Mouse (Mus musculus): Measurements from ENCODE around the gene Kalrn. TPM values are rescaled to one million over a fixed set of nuclear protein-coding genes. Genes with fewer than 3 reads are reported as not detected.

Gene Kalrn
- polyA plus RNA-seq, 1 experiment from 2014 or later = 33.2 TPM

- Histone ChIP-seq H3K9me3 (replicated peaks) (0 out of 2 replicates have a peak, but pooled peaks cover 5% of the 10 kb centered on the region), H3K27me3 (no peaks in the 10 kb centered on the region), H3K36me3 (peaks cover 7% of the 10 kb centered on the region; the same call in 1 of the 2 replicates), H3K27ac (peak overlapping the region; percentile 44), H3K4me2 (replicated peaks) (no peak overlapping the region), H3K4me3 (no peak overlapping the region), H3K9ac (no peak overlapping the region), H3K4me1 (peaks cover 42% of the 10 kb centered on the region)
- WGBS = 52% methylated on average over 6 of the region's 6 CpGs
- peak; percentile 85 for ATAC-seq (ENCODE audit: low FRiP score)
These were observed 26.4 kb downstream of the Kalrn start for GRCm38 (mm10) chr16:34546805-34547509.

DNA sequence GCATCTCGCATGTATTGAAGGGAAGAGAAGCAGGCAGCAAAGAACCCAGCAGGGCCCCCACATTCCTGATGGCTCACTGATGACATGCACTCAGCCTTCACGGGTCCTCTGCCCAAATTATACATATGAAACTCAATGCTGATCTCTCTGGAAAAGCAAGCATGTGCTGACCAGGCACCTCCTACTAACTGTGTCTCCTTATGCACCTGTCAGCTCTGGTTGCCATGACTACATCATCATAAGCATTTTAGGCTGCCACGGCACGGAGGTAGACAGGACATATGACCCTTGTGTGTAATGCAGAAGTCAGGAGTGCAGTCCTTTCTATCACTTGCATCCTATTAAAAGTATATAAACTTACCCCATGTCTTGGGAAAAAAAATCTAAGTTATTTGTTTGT, 29.6 kb downstream of the Kalrn start:
- Histone ChIP-seq H3K36me3 (peaks cover 7% of the 10 kb centered on the region; the same call in 1 of the 2 replicates), H3K27ac (no peak overlapping the region), H3K4me1 (peaks cover 41% of the 10 kb centered on the region), H3K4me3 (no peak overlapping the region), H3K4me2 (replicated peaks) (no peak overlapping the region), H3K9me3 (replicated peaks) (0 out of 2 replicates have a peak, but pooled peaks cover 5% of the 10 kb centered on the region), H3K9ac (no peak overlapping the region), H3K27me3 (no peaks in the 10 kb centered on the region)
- ATAC-seq (ENCODE audit: low FRiP score) = no peak
- 69% methylated on average over 4 of the region's 4 CpGs for WGBS

DNA sequence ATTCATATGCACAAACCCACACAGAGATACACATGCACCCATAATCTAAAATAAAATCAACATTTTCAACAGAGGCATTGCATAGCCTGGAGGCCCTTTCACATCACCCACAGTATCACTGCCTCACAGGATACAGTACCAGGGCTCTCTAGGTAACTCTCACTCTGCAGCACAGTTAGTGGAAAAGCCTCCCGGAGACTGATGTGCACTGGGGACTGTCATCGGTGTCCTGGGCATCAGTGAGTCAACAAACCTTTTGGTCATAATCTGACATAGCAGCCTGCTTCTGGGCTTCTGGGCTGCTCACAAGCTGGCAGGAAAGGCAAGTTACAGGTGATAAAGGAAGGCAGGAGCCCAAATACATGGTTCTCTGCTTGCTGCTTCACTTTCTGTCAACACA, 31.0 kb downstream of the Kalrn start:
- WGBS = 98% methylated on average over 2 of the region's 2 CpGs
- Histone ChIP-seq H3K4me1 (peaks cover 33% of the 10 kb centered on the region), H3K4me2 (replicated peaks) (no peak overlapping the region), H3K36me3 (peaks cover 7% of the 10 kb centered on the region; the same call in 1 of the 2 replicates), H3K4me3 (no peak overlapping the region), H3K27me3 (no peaks in the 10 kb centered on the region), H3K27ac (no peak overlapping the region), H3K9me3 (replicated peaks) (0 out of 2 replicates have a peak, but pooled peaks cover 5% of the 10 kb centered on the region), H3K9ac (no peak overlapping the region)
- ATAC-seq (ENCODE audit: low FRiP score) = no peak

DNA sequence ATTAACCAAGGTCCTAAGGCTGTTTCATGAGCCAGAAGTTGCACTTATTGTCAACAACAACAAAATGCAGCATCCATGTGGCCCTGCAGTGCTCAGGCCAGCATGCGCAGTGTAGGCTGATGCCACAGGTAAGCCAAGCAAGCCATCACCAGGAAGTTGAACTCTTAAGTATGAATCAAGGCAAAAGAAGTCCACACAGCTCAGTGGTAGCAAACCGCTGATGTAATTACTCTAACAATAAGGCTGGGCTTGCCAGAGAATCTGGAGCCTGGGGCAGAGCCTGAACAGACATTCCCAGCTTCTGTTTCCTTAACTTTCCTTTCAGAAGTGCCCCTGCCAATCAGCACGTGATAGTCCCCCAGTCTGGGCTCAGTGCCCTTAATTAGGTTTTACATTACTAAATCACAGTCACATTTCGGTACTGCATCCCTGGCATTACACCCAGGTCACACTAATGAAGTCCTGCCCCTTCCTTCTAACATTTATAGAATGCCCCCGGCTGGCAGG, 34.6 kb downstream of the Kalrn start:
- Histone ChIP-seq H3K4me2 (replicated peaks) (no peak overlapping the region), H3K4me1 (peaks cover 34% of the 10 kb centered on the region), H3K27ac (no peak overlapping the region), H3K36me3 (peaks cover 7% of the 10 kb centered on the region; the same call in 1 of the 2 replicates), H3K27me3 (no peaks in the 10 kb centered on the region), H3K4me3 (no peak overlapping the region), H3K9ac (no peak overlapping the region), H3K9me3 (replicated peaks) (0 out of 2 replicates have a peak, but pooled peaks cover 5% of the 10 kb centered on the region)
- peak; percentile 48; the same call in 1 of the 2 replicates for ATAC-seq (ENCODE audit: low FRiP score)
- WGBS = 75% methylated on average over 5 of the region's 5 CpGs

DNA sequence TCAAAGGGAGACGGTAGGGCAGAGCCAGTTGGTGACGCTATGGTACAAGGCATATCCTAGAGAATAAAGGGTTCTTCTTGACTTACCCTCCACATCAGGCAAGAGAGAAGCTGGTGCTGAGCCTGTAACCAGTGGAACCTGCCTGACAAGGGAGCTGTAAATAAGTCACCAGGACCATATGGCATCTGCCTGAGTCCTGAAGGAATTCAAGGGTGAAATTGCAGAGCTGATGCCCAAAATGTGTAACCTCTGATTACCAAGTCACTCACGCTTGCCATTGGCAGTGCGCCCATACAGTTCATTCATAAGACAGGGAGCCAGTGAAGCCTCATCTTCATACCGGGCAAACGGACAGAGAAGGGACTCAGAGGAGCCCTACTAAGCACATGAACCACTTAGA, 37.0 kb downstream of the Kalrn start:
- H3K4me3 ChIP-seq = no peak overlapping the region
- no peaks in the 10 kb centered on the region for H3K36me3 ChIP-seq
- H3K27me3 ChIP-seq = no peaks in the 10 kb centered on the region
- ATAC-seq (ENCODE audit: low FRiP score) = no peak
- H3K9me3 ChIP-seq (replicated peaks) = no peaks in the 10 kb centered on the region
- peaks cover 36% of the 10 kb centered on the region for H3K4me1 ChIP-seq
- no peak overlapping the region for H3K27ac ChIP-seq
- WGBS = 73% methylated on average over 6 of the region's 6 CpGs
- no peak overlapping the region for H3K9ac ChIP-seq
- no peak overlapping the region for H3K4me2 ChIP-seq (replicated peaks)

DNA sequence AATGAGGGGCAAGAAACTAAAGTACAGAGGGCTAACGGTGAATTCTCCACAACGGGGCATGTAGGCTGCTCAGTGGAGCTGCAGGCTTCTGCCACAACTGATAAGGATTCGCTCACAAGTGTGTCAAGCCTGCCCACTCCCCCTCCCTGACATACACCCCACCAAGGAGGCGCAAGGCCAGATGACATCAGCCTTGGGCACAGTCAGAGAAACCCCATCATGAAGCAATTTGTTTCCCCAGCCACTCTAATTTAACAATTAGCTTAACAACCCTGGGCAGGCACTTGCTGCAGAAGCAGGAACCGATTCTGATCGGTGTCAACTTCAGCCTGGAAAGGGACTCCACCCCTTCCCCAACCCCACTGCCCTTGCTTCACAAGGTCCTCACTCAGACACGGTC, 38.2 kb downstream of the Kalrn start:
- H3K4me3 ChIP-seq = no peak overlapping the region
- H3K9ac ChIP-seq = no peak overlapping the region
- H3K36me3 ChIP-seq = no peaks in the 10 kb centered on the region
- ATAC-seq (ENCODE audit: low FRiP score) = no peak
- H3K4me1 ChIP-seq = peaks cover 31% of the 10 kb centered on the region
- no peaks in the 10 kb centered on the region for H3K9me3 ChIP-seq (replicated peaks)
- WGBS = 71% methylated on average over 7 of the region's 7 CpGs
- no peak overlapping the region for H3K4me2 ChIP-seq (replicated peaks)
- no peaks in the 10 kb centered on the region for H3K27me3 ChIP-seq
- H3K27ac ChIP-seq = no peak overlapping the region

DNA sequence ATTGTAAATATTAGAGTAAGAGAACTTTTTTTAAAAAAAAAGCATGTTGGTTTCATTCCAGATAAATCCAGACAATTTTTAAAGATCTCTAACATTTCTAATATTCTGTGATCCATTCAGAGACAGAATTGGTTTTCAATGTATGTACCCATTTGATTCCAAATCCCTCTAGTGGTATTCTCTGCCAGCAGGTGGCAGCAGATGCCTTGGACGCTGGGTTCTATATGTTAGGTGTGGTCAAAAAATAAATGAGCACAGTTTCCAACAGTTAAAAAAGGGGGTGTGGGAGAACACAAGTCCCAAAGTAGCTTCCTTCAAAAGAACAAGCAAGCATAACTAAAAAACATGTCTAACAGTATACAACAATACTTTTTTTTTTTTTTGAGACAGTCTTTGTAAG, 41.8 kb downstream of the Kalrn start:
- Histone ChIP-seq H3K4me1 (peaks cover 32% of the 10 kb centered on the region), H3K36me3 (no peaks in the 10 kb centered on the region), H3K27ac (no peak overlapping the region), H3K4me2 (replicated peaks) (no peak overlapping the region), H3K9me3 (replicated peaks) (no peaks in the 10 kb centered on the region), H3K4me3 (no peak overlapping the region), H3K27me3 (no peaks in the 10 kb centered on the region), H3K9ac (no peak overlapping the region)
- WGBS = 0% methylated on average over 1 of the region's 1 CpGs
- ATAC-seq (ENCODE audit: low FRiP score) = no peak

DNA sequence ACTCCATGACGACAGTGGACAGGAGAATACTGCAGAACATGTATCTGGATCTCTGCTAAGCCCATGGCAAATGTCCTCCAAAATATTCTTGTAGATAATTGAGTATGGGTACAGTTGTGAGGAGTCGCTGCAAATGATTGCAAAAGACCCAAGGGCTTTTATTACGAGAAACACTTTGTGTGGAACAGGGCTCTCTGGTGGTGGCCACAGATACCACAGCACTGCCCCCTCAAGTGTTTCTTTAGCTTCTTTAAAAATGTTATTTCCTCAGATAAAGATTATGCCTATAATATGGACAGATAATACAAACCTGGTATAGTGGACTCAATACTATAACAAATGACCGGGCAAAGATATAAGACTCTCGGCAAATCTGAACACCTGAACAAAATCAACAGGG, 43.3 kb downstream of the Kalrn start:
- whole genome bisulfite sequencing = 91% methylated on average over 5 of the region's 5 CpGs
- no peaks in the 10 kb centered on the region for H3K27me3 ChIP-seq
- peaks cover 28% of the 10 kb centered on the region for H3K4me1 ChIP-seq
- H3K36me3 ChIP-seq = no peaks in the 10 kb centered on the region
- no peak overlapping the region for H3K4me3 ChIP-seq
- H3K9ac ChIP-seq = no peak overlapping the region
- no peak overlapping the region for H3K27ac ChIP-seq
- no peak overlapping the region for H3K4me2 ChIP-seq (replicated peaks)
- ATAC-seq (ENCODE audit: low FRiP score) = no peak
- no peaks in the 10 kb centered on the region for H3K9me3 ChIP-seq (replicated peaks)

DNA sequence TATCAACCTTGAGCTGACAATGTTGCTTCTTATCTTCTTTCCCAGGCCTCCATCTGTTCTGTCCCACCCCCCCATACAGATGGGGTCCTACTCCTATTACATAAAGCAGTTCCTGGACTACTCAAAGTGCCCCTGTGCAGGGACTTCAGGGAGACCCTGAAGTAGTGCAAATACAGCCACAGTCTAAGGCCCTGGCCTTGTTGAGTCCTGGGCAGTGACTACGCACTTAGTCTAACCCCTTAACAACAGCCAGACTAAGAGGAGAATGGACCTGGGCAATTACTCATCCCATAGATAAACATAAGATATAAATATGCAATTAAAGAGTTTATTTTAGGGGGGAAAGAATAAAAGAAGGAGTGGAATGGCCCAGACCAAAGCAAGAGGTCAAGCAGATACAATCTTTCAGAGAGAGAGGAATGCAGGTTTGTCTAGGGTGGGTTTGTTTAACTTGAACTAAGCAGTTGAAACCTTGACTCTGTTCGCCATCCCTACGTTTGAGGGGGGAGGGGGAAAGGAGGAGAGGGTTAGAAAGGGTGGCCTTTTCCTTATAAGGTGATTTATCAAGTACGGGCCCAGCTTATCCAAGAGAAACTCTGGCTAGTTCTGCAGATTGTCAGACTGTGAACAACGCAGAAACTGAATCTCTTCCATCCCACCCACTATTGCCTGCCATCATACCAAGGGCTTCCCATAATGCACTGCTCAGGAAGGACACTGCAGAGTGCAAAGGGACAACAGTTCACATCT, 44.9 kb downstream of the Kalrn start:
- H3K9me3 ChIP-seq (replicated peaks) = no peaks in the 10 kb centered on the region
- 82% methylated on average over 5 of the region's 5 CpGs for WGBS

GRCm38 (mm10) chr16:34526378-34526777, 47.0 kb downstream of the Kalrn start:
- 62% methylated on average over 7 of the region's 7 CpGs for whole genome bisulfite sequencing
- Histone ChIP-seq H3K36me3 (no peaks in the 10 kb centered on the region), H3K27me3 (no peaks in the 10 kb centered on the region), H3K9ac (no peak overlapping the region), H3K4me2 (replicated peaks) (no peak overlapping the region), H3K9me3 (replicated peaks) (no peaks in the 10 kb centered on the region), H3K4me1 (peaks cover 23% of the 10 kb centered on the region), H3K27ac (no peak overlapping the region), H3K4me3 (no peak overlapping the region)
- ATAC-seq (ENCODE audit: low FRiP score) = no peak

More for the DNA sequence above, 44.9 kb downstream of the Kalrn start:
- Histone ChIP-seq H3K4me2 (replicated peaks) (no peak overlapping the region), H3K4me3 (no peak overlapping the region), H3K9ac (no peak overlapping the region), H3K36me3 (no peaks in the 10 kb centered on the region), H3K27me3 (no peaks in the 10 kb centered on the region), H3K4me1 (peaks cover 23% of the 10 kb centered on the region), H3K27ac (no peak overlapping the region)
- no peak for ATAC-seq (ENCODE audit: low FRiP score)

- Histone ChIP-seq H3K4me2 (replicated peaks) (no peak overlapping the region), H3K36me3 (no peaks in the 10 kb centered on the region), H3K27me3 (no peaks in the 10 kb centered on the region), H3K4me3 (no peak overlapping the region), H3K4me1 (peaks cover 23% of the 10 kb centered on the region), H3K27ac (no peak overlapping the region), H3K9ac (no peak overlapping the region), H3K9me3 (replicated peaks) (no peaks in the 10 kb centered on the region)
- ATAC-seq (ENCODE audit: low FRiP score) = no peak
- WGBS = 75% methylated on average over 8 of the region's 8 CpGs
These were observed 47.5 kb downstream of the Kalrn start for GRCm38 (mm10) chr16:34525866-34526265.

- peaks cover 23% of the 10 kb centered on the region for H3K4me1 ChIP-seq
- H3K27ac ChIP-seq = no peak overlapping the region
- 0 out of 2 replicates have a peak, but pooled peaks cover 3% of the 10 kb centered on the region for H3K9me3 ChIP-seq (replicated peaks)
- H3K27me3 ChIP-seq = no peaks in the 10 kb centered on the region
- H3K36me3 ChIP-seq = no peaks in the 10 kb centered on the region
- ATAC-seq (ENCODE audit: low FRiP score) = no peak
- H3K4me2 ChIP-seq (replicated peaks) = no peak overlapping the region
- H3K4me3 ChIP-seq = no peak overlapping the region
- WGBS = 60% methylated on average over 3 of the region's 3 CpGs
- H3K9ac ChIP-seq = no peak overlapping the region
These were observed 48.1 kb downstream of the Kalrn start for GRCm38 (mm10) chr16:34525205-34525604.

All from hindbrain, embryonic 12.5 days (tissue).